In genomic region chr14:31493901-31494300, GRCm38 (mm10) we compare ENCODE assay signal across 8 mouse cellular contexts. TPM values are rescaled to one million over a fixed set of nuclear protein-coding genes. Genes with fewer than 3 reads are reported as not detected.
A peak's percentile ranks its signal among the peaks of the same experiment; 100 is the strongest.
DNase-seq lines count a peak whose midpoint lies in the region; ATAC-seq lines count a peak whose summit lies in the region.

No protein-coding gene starts in this region.

- H3K27ac ChIP-seq in kidney, embryonic 14.5 days (ENCODE audit: low read depth, low read length), result no peak overlapping the region
- no peak overlapping the region for H3K27ac ChIP-seq in hindbrain, embryonic 16.5 days (ENCODE audit: low read depth, low read length)
- H3K27ac ChIP-seq in midbrain, embryonic 16.5 days (ENCODE audit: low read length), result no peak overlapping the region

- H3K27me3 ChIP-seq in kidney, embryonic 14.5 days (ENCODE audit: control insufficient read depth, insufficient read depth, low read length), result no peaks in the 10 kb centered on the region
- H3K27me3 ChIP-seq in hindbrain, embryonic 16.5 days (replicated peaks; ENCODE audit: control insufficient read depth, insufficient read depth, low read length), result no peaks in the 10 kb centered on the region
- H3K27me3 ChIP-seq in midbrain, embryonic 16.5 days (ENCODE audit: control insufficient read depth, insufficient read depth, low read depth, low read length), result no peaks in the 10 kb centered on the region

- peak overlapping the region; percentile 95 for H3K4me2 ChIP-seq in kidney, embryonic 14.5 days (replicated peaks; ENCODE audit: low read depth, low read length)
- H3K4me2 ChIP-seq in hindbrain, embryonic 16.5 days (ENCODE audit: low read length), result peak overlapping the region; percentile 85
- peak overlapping the region; percentile 87 for H3K4me2 ChIP-seq in midbrain, embryonic 16.5 days (ENCODE audit: low read length)

- WGBS in kidney, embryonic 14.5 days, result 13% methylated on average over 9 of the region's 9 CpGs
- WGBS in hindbrain, embryonic 16.5 days, result 45% methylated on average over 9 of the region's 9 CpGs
- WGBS in midbrain, embryonic 16.5 days, result 52% methylated on average over 9 of the region's 9 CpGs

- peaks cover 18% of the 10 kb centered on the region; the same call in 1 of the 2 replicates for H3K4me1 ChIP-seq in kidney, embryonic 14.5 days (ENCODE audit: control insufficient read depth, insufficient read depth, low read length)
- H3K4me1 ChIP-seq in hindbrain, embryonic 16.5 days (ENCODE audit: control insufficient read depth, insufficient read depth, low read depth, low read length), result peaks cover 29% of the 10 kb centered on the region
- peaks cover 32% of the 10 kb centered on the region for H3K4me1 ChIP-seq in midbrain, embryonic 16.5 days (ENCODE audit: control insufficient read depth, insufficient read depth, low read length)

- intact Hi-C loops in gastrocnemius, postnatal 14 days (cut with DNase I; ENCODE audit: low total_unique reads), result no loop called here

- no peak for DNase-seq in kidney, postnatal 14 days
- peak; percentile 22 for DNase-seq in MEL-GATA-1-ER (ENCODE audit: extremely low read depth, low read depth)
- no peak for DNase-seq in right cerebral cortex, postnatal 10 days (ENCODE audit: low spot score in 2 of 2)
- no peak for DNase-seq in adrenal gland, adult 18-20 months (ENCODE audit: low spot score in 2 of 2)
- no peak for DNase-seq in gastrocnemius, postnatal 14 days

- H3K9ac ChIP-seq in kidney, embryonic 14.5 days (ENCODE audit: low read depth, low read length), result peak overlapping the region; percentile 93
- peak overlapping the region; percentile 89 for H3K9ac ChIP-seq in hindbrain, embryonic 16.5 days (ENCODE audit: low read depth, low read length)
- peak overlapping the region; percentile 90 for H3K9ac ChIP-seq in midbrain, embryonic 16.5 days (ENCODE audit: low read depth, low read length)

- no peak for ATAC-seq in kidney, embryonic 14.5 days (ENCODE audit: low FRiP score, low TSS enrichment)
- ATAC-seq in hindbrain, embryonic 16.5 days, result no peak
- no peak for ATAC-seq in midbrain, embryonic 16.5 days

- H3K36me3 ChIP-seq in kidney, embryonic 14.5 days (ENCODE audit: control insufficient read depth, insufficient read depth, low read length), result peaks cover 40% of the 10 kb centered on the region
- no peaks in the 10 kb centered on the region for H3K36me3 ChIP-seq in hindbrain, embryonic 16.5 days (ENCODE audit: control insufficient read depth, insufficient read depth, low read length)
- peaks cover 7% of the 10 kb centered on the region for H3K36me3 ChIP-seq in midbrain, embryonic 16.5 days (ENCODE audit: control insufficient read depth, insufficient read depth, low read length)

- H3K9me3 ChIP-seq in kidney, embryonic 14.5 days (ENCODE audit: control insufficient read depth, low read length), result no peaks in the 10 kb centered on the region
- H3K9me3 ChIP-seq in hindbrain, embryonic 16.5 days (ENCODE audit: control insufficient read depth, low read length), result no peaks in the 10 kb centered on the region
- no peaks in the 10 kb centered on the region for H3K9me3 ChIP-seq in midbrain, embryonic 16.5 days (replicated peaks; ENCODE audit: control insufficient read depth, low read length, poor library complexity, severe bottlenecking)

- H3K4me3 ChIP-seq in kidney, embryonic 14.5 days (ENCODE audit: low read length), result peak overlapping the region; percentile 95
- peak overlapping the region; percentile 80 for H3K4me3 ChIP-seq in hindbrain, embryonic 16.5 days (ENCODE audit: low read length)
- H3K4me3 ChIP-seq in midbrain, embryonic 16.5 days (ENCODE audit: low read depth, low read length), result peak overlapping the region; percentile 94

RNA-seq across cellular contexts. Expression of gene Eaf1, which starts 0.3 kb away (rescaled TPM):
- 14.7 and 29.0 TPM in 2 replicates for polyA plus RNA-seq in kidney, embryonic 14.5 days (2014; fragmentation: Nextera tagmentation; extraction: Ambion mirVana)
- polyA plus RNA-seq in hindbrain, embryonic 16.5 days (2015; fragmentation: Nextera tagmentation; extraction: Ambion mirVana), result 7.4 and 7.9 TPM in 2 replicates
- polyA plus RNA-seq in midbrain, embryonic 16.5 days (2015; fragmentation: Nextera tagmentation; extraction: Ambion mirVana), result 7.3 and 8.6 TPM in 2 replicates
- 10 to 100 TPM; 52.1 to 60.1 TPM for total RNA-seq in adrenal gland, adult 18-20 months (2021)
- total RNA-seq in gastrocnemius, postnatal 14 days (2021), result 10 to 100 TPM; 11.1 to 14.8 TPM

RNA-seq across cellular contexts. Expression of gene Mettl6, which starts 0.9 kb away (rescaled TPM):
- polyA plus RNA-seq in kidney, embryonic 14.5 days (2014; fragmentation: Nextera tagmentation; extraction: Ambion mirVana), result 56.0 and 62.4 TPM in 2 replicates
- 36.9 and 38.5 TPM in 2 replicates for polyA plus RNA-seq in hindbrain, embryonic 16.5 days (2015; fragmentation: Nextera tagmentation; extraction: Ambion mirVana)
- polyA plus RNA-seq in midbrain, embryonic 16.5 days (2015; fragmentation: Nextera tagmentation; extraction: Ambion mirVana), result 43.1 and 48.3 TPM in 2 replicates
- total RNA-seq in adrenal gland, adult 18-20 months (2021), result 10 to 100 TPM; 19.9 to 20.8 TPM
- 10 to 100 TPM in 1 of 2 experiments, 1 to 10 TPM in 1; 9.5 to 10.6 TPM for total RNA-seq in gastrocnemius, postnatal 14 days (2021)

RNA-seq across cellular contexts. Expression of gene Sh3bp5, which starts 58.0 kb away (rescaled TPM):
- polyA plus RNA-seq in kidney, embryonic 14.5 days (2014; fragmentation: Nextera tagmentation; extraction: Ambion mirVana), result 6.7 and 14.3 TPM in 2 replicates
- polyA plus RNA-seq in hindbrain, embryonic 16.5 days (2015; fragmentation: Nextera tagmentation; extraction: Ambion mirVana), result 152 and 155 TPM in 2 replicates
- 156 and 158 TPM in 2 replicates for polyA plus RNA-seq in midbrain, embryonic 16.5 days (2015; fragmentation: Nextera tagmentation; extraction: Ambion mirVana)
- 100 to 1,000 TPM; 136 to 182 TPM for total RNA-seq in adrenal gland, adult 18-20 months (2021)
- total RNA-seq in gastrocnemius, postnatal 14 days (2021), result 10 to 100 TPM; 50.8 to 56.6 TPM
